Mouse (Mus musculus) lung, adult 2 months (tissue): Measurements from ENCODE around the gene Mas1.

ENCODE experiments used
- CTCF ChIP-seq: fragments of 200-500 bp; IDR thresholded peaks from 2 replicates; pipeline ENCODE4 v1.5.1; 2011; ENCODE audit warnings: mild to moderate bottlenecking, low read length, control low read depth; ENCODE audit not compliant: insufficient read depth
- POLR2A ChIP-seq: fragments of 200-500 bp; IDR thresholded peaks from 2 replicates; pipeline ENCODE4 v1.6.1; 2011; ENCODE audit warnings: low read depth, mild to moderate bottlenecking, control low read depth, low read length, borderline replicate concordance; ENCODE audit errors: extremely low read depth

GRCm38 (mm10) chr17:12834317-12834716, 33.6 kb downstream of the Mas1 start:
- TF ChIP-seq CTCF (no peak), POLR2A (no peak)
